Mouse (Mus musculus) kidney, adult 2 months (tissue): Measurements from ENCODE around the gene Sh3rf1. TPM values are rescaled to one million over a fixed set of nuclear protein-coding genes. Genes with fewer than 3 reads are reported as not detected.

Experiments
- DNase-seq: peaks from one replicate; pipeline ENCODE4 v3.0.0; 2021
- H3K27ac ChIP-seq: fragments of 200-500 bp; 2 replicates; pipeline ENCODE4 v1.5.1; 2012; ENCODE audit warnings: low read depth, low read length, control low read depth, inconsistent platforms; ENCODE audit not compliant: insufficient read depth
- H3K27me3 ChIP-seq: fragments of 200-500 bp; replicated peaks from 2 replicates; pipeline ENCODE4 v1.6.1; 2012; ENCODE audit warnings: mild to moderate bottlenecking, moderate library complexity, low read length, inconsistent platforms; ENCODE audit not compliant: control insufficient read depth, insufficient read depth
- H3K36me3 ChIP-seq: fragments of 200-500 bp; 2 replicates; pipeline ENCODE4 v1.6.1; 2012; ENCODE audit warnings: mild to moderate bottlenecking, moderate library complexity, low read length, inconsistent platforms; ENCODE audit not compliant: control insufficient read depth, insufficient read depth
- H3K4me1 ChIP-seq: fragments of 200-500 bp; 2 replicates; pipeline ENCODE4 v1.6.1; 2011; ENCODE audit warnings: low read length; ENCODE audit not compliant: control insufficient read depth, insufficient read depth
- H3K4me3 ChIP-seq: fragments of 200-500 bp; 2 replicates; pipeline ENCODE4 v1.5.1; 2011; ENCODE audit warnings: mild to moderate bottlenecking, low read depth, low read length, control low read depth; ENCODE audit not compliant: insufficient read depth
- CTCF ChIP-seq: fragments of 200-500 bp; conservative IDR thresholded peaks from 2 replicates; pipeline ENCODE4 v1.5.1; 2011; ENCODE audit warnings: low read depth, mild to moderate bottlenecking, control low read depth, low read length, moderate library complexity, mixed read lengths; ENCODE audit not compliant: insufficient read depth, insufficient read length
- POLR2A ChIP-seq: fragments of 200-500 bp; IDR thresholded peaks from one replicate; pipeline ENCODE4 v1.6.1; 2011; ENCODE audit warnings: low read depth, low read length, control low read depth
- WGBS: fragments of 180-500 bp; shearing (Covaris S2); methylation state at CpG from one replicate; pipeline ENCODE4 v1.1.7; 2018; 5-methylcytosine and 5-hydroxymethylcytosine counted together
- polyA plus RNA-seq: library from polyadenylated mRNA; depleted of rRNA; stranded (reverse); fragments of >200 nt; gene quantifications from 2 replicates; pipeline ENCODE4 v1.2.3, GENCODE M21; 2012

Sh3rf1 gene
- polyA plus RNA-seq, 1 experiment = 14.4 TPM

DNA sequence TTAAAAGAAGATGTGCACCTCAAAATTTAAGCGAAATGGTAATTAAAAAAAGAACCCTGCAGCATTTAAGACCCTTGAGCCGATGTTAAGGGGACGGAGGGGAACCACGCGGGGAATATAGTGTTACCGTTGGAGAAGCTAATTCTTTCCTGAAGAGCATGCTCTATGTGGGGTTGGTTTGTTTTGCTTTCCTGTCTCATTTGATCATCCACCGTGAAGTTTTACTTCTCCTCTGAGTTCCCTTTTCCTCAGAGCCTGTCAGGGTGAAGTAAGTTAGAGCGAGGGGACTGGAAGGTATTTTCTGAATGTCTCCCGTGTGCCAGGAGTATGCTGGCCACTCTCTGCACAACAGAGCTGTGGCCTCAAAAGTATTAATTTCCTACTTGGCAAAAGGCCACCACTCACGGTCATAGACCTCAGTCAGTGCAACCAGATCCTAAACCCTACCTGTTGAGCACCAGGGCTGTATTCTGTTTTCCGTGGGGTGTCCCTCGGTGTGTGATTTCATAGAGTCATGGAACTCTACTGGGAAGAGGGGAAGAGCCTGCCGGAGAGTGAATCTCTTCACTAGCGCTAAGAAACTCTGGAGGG lies 63.2 kb downstream of the Sh3rf1 start:
- Histone ChIP-seq H3K4me3 (no peak overlapping the region), H3K27me3 (no peaks in the 10 kb centered on the region), H3K4me1 (peaks cover 63% of the 10 kb centered on the region), H3K27ac (no peak overlapping the region), H3K36me3 (no peaks in the 10 kb centered on the region)
- WGBS = 34% methylated on average over 14 of the region's 14 CpGs
- no peak for TF ChIP-seq POLR2A
- TF ChIP-seq CTCF = no peak
- peak; percentile 62 for DNase-seq

DNA sequence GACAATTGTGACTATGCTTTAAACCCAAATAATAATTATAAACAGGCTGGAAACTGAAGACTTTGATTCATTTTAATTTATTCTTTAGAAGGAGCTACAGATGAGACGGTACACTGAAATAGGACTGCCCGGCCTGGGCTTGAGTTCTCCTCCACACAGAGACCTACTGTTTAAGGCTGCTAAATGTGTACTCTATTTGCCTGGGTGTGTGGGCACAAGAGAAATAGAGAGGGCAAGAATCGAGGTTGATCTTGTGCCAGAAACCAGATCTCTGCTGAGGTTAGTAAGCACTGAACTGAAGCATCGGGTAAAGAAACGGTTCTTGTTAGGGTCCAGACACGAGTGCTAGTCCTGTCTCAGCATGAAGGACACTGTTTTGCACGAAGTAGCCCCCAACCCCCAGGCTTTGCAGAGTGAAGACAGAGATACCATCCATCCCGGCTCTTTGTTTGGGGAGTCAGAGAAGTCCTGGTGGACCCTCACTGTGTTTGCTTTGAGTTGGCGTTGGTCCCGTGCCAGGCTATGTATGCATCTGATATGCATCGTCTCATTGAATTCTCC lies 64.4 kb downstream of the Sh3rf1 start:
- Histone ChIP-seq H3K27ac (no peak overlapping the region), H3K36me3 (no peaks in the 10 kb centered on the region), H3K4me3 (no peak overlapping the region), H3K4me1 (peaks cover 51% of the 10 kb centered on the region), H3K27me3 (no peaks in the 10 kb centered on the region)
- no peak for DNase-seq
- WGBS = 59% methylated on average over 11 of the region's 11 CpGs
- TF ChIP-seq POLR2A (no peak), CTCF (no peak)

DNA sequence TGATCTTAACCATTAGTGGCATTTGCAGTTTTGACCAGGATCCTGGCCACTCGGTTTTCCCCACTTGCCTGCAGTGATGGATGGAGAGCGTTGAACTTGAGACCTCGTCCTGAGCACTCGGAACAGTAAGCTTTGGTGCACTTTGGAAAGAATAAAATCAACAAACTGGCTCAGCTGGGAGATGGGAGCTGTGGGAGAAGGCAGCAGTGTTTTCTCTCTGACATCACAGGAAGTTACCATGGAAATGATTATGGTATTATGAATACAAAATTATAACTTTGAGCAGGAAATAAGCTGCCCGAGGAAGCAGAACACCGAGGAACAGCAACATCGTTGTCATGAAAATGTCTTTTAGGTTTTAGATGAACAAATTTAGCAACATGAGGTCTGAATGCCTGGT lies 65.0 kb downstream of the Sh3rf1 start:
- peaks cover 45% of the 10 kb centered on the region for H3K4me1 ChIP-seq
- no peaks in the 10 kb centered on the region for H3K27me3 ChIP-seq
- no peak overlapping the region for H3K4me3 ChIP-seq
- no peaks in the 10 kb centered on the region for H3K36me3 ChIP-seq
- DNase-seq = no peak
- H3K27ac ChIP-seq = no peak overlapping the region; the same call in 1 of the 2 replicates
- whole genome bisulfite sequencing = 22% methylated on average over 7 of the region's 7 CpGs
- TF ChIP-seq POLR2A (no peak), CTCF (no peak)

DNA sequence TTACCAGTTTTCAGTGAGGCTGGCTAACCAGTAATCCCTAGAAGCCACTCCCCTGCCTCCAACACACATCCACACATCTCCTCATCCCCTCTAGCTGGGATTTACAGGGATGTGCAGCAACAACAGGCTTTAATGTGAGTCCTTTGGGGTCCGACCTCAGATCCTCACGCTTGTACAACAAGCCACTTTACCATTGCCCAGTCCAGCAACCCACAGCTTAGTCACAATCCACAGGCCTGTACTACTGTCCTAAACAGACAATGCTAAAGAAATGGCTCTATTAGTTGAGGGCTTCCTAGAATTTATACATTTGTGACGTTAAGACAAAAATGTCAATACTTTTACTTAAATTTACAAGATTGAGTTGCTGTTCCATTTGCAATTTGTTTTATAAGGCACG lies 71.4 kb downstream of the Sh3rf1 start:
- H3K27me3 ChIP-seq = no peaks in the 10 kb centered on the region
- no peaks in the 10 kb centered on the region for H3K4me1 ChIP-seq
- DNase-seq = no peak
- WGBS = 93% methylated on average over 4 of the region's 4 CpGs
- no peak overlapping the region for H3K4me3 ChIP-seq
- H3K36me3 ChIP-seq = no peaks in the 10 kb centered on the region
- TF ChIP-seq CTCF = no peak
- H3K27ac ChIP-seq = no peak overlapping the region

DNA sequence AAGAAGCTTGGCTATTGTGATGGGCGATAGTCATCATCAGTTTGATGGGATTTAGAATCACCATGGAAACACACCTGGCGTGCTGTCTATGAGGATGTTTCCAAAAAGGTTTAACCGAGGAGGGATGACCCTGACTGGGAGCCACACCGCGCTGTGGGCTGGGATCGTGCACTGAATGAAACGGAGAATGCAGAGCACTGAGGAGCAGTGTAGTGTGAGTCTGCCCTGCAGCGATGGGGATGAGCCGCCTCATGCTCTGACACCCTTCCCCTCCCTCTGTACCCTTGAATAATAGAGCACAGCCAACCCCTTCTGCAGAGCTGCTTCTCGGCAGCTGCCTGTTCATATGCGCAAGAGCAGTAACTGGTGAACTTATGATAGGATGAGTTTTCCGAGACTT lies 71.8 kb downstream of the Sh3rf1 start:
- no peak overlapping the region for H3K27ac ChIP-seq
- no peaks in the 10 kb centered on the region for H3K4me1 ChIP-seq
- TF ChIP-seq POLR2A (no peak), CTCF (no peak)
- no peak overlapping the region for H3K4me3 ChIP-seq
- DNase-seq = no peak
- no peaks in the 10 kb centered on the region for H3K27me3 ChIP-seq
- no peaks in the 10 kb centered on the region for H3K36me3 ChIP-seq
- 81% methylated on average over 12 of the region's 12 CpGs for WGBS

DNA sequence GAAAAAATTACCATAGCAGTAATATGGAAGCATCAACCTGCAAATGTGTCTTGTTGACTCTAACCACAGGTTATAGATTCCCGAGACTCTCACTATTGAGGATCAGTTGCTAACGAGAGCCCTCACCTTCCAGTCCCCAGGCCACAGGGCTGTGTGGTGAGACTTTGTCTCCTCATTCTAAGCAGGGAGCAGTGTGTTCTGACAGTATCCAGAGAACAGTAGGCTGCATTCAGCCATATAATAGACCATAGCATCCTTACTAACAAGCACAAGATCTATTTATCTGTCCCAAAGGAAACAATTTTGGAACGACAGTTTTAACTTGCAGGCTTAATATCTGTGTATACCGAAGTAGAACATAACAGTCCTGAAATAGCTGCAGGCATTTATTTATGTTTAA lies 75.2 kb downstream of the Sh3rf1 start:
- Histone ChIP-seq H3K27ac (no peak overlapping the region), H3K4me1 (peaks cover 5% of the 10 kb centered on the region; the same call in 1 of the 2 replicates), H3K4me3 (no peak overlapping the region), H3K27me3 (no peaks in the 10 kb centered on the region), H3K36me3 (no peaks in the 10 kb centered on the region)
- TF ChIP-seq CTCF (no peak), POLR2A (no peak)
- WGBS = 56% methylated on average over 4 of the region's 4 CpGs
- DNase-seq = no peak

DNA sequence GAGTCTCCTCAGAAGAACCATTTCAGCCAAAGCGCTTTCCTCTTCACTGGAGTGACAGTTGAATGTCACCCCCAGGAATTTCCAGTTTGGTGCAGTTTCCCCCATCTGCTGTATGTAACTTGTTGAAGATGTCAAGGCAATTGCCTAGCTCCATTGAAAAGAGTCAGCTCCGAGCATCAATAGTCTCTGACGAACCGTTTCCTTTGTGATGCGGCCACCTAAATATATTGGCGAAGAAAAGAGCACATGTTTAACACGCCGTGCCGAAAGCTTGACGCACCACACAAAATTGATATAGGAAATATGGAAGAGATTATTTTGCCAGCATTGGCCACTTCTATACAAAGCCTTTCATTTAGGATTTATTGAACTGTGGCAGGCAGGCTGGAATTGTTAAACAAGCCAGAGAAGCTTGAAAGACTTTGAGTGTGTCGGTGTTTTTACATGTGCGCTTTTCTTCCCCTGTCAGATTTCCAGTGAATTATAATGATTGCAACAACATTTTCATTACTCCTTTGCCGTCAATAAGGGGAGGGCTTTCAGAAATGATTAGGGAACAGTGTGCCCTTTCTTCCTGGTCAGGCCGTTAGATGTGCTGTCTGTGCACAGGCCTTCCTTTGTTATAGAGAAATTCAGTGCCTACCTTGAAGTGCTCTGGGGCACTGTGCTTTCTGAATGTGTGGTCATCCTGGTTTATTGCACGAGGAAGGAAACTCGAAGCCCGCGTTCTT lies 77.8 kb downstream of the Sh3rf1 start:
- H3K27ac ChIP-seq = no peak overlapping the region; the same call in 1 of the 2 replicates
- DNase-seq = no peak
- H3K4me3 ChIP-seq = no peak overlapping the region
- peaks cover 8% of the 10 kb centered on the region; the same call in 1 of the 2 replicates for H3K4me1 ChIP-seq
- TF ChIP-seq POLR2A (no peak), CTCF (no peak)
- H3K27me3 ChIP-seq = no peaks in the 10 kb centered on the region
- 76% methylated on average over 18 of the region's 18 CpGs for WGBS
- no peaks in the 10 kb centered on the region for H3K36me3 ChIP-seq
